Mouse (Mus musculus) embryonic stem cell, embryonic (primary cell): ENCODE data around the gene Mras.

Experiments used
- CTCF ChIA-PET, 4 experiments: fragments of 300-600 bp in 2 of 4; fragments of 350-600 bp in 2 of 4; sonication (Branson Sonifier 250); formaldehyde crosslinking; loops; one replicate each; lab custom pipeline; 2022; ENCODE audit warnings: inconsistent platforms in 2 of 4; lab: Charles Lee
- POLR2A ChIA-PET, 4 experiments: fragments of 300-600 bp in 2 of 4; fragments of 350-600 bp in 2 of 4; sonication (Branson Sonifier 250); formaldehyde crosslinking; loops; one replicate each; lab custom pipeline; 2022; ENCODE audit warnings: antibody characterized with exemption in 4 of 4, inconsistent platforms in 1 of 4; lab: Charles Lee

Gene Mras

GRCm38 (mm10) chr9:99430806-99431205, 6.4 kb downstream of the Mras start:
- POLR2A ChIA-PET, result interaction anchor here in 2 of 4 experiments (1.3 to 22.8 kb wide), 5 partner anchors 9 to 187 kb away, joined by 3 to 395 read pairs (median 3); partner anchors contain the start of gene Esyt3 (in 1 of the 2)

DNA sequence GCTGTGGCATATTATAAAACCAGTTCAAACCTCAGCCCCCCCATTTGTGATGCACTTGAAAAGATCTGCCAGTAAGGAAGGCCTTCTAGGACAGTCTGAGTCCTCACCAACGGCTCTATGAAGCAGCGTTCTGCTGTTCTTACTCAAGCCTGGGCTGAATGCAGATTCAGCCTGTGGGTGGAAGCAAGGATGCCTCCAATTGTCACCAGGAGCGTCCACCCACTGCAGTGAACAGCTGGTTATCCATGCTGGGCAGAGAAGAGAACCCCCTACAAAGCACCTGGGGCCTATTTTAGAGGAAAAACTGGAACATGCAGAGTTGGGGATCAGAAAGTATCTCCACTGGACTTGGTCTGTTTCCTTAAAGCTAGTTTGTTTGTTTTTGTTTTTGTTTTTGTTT, 7.3 kb downstream of the Mras start:
- ChIA-PET POLR2A (interaction anchor here in 2 of 4 experiments (1.3 to 22.8 kb wide), 4 partner anchors 8 to 144 kb away, joined by 3 to 395 read pairs (median 34); partner anchors contain the start of gene Esyt3 (in 1 of the 2)), CTCF (interaction anchor here in 1 of 4 experiments (1.1 kb wide), 1 partner anchor 15 kb away, joined by 3 read pairs; no protein-coding TSS in a partner anchor)

More at GRCm38 (mm10) chr9:99430806-99431205, 6.4 kb downstream of the Mras start:
- CTCF ChIA-PET, result interaction anchor here in 2 of 4 experiments (0.8 to 1.1 kb wide), 2 partner anchors 9 to 14 kb away, joined by 3 to 11 read pairs; no protein-coding TSS in a partner anchor

- ChIA-PET CTCF (no interaction called here), POLR2A (interaction anchor here in 2 of 4 experiments (0.9 to 22.8 kb wide), 6 partner anchors 2 to 443 kb away, joined by 3 to 395 read pairs (median 16); partner anchors contain the start of genes Mras (in 2 of the 2) and Faim (in 1 of the 2))
These were observed 8.4 kb downstream of the Mras start for GRCm38 (mm10) chr9:99428601-99429331.

- ChIA-PET CTCF (interaction anchor here in 3 of 4 experiments (0.7 to 2.0 kb wide), 6 partner anchors 9 to 460 kb away, joined by 3 to 21 read pairs (median 8); partner anchors contain the start of gene Nme9 (in 1 of the 3)), POLR2A (interaction anchor here in 3 of 4 experiments (0.6 to 22.8 kb wide), 13 partner anchors 5 to 439 kb away, joined by 3 to 395 read pairs (median 8); partner anchors contain the start of genes Mras (in 2 of the 3), Faim (in 1 of the 3) and Nme9 (in 1 of the 3))
These were observed 11.9 kb downstream of the Mras start for GRCm38 (mm10) chr9:99425262-99425661.

DNA sequence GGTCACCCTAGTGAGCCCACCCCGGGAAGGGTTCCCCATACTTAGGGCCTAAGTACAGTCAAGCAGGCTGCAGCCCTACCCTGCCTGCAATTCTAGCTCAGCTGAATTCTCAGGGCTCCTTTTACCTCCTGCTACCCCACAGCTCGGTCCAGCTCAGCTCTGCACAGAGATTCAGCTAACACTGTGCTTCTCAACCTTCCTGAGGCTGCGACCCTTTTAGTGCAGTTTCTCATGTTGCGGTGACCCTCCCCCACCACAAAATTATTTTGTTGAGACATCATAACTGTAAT, 12.7 kb downstream of the Mras start:
- ChIA-PET CTCF (interaction anchor here in 3 of 4 experiments (0.6 to 1.5 kb wide), 3 partner anchors 11 to 48 kb away, joined by 3 to 4 read pairs (median 3); no protein-coding TSS in a partner anchor), POLR2A (interaction anchor here in 2 of 4 experiments (2.2 to 22.8 kb wide), 6 partner anchors 5 to 34 kb away, joined by 7 to 395 read pairs (median 20); partner anchors contain the start of genes Mras (in 1 of the 2) and Nme9 (in 1 of the 2))

- POLR2A ChIA-PET, result interaction anchor here in 3 of 4 experiments (1.0 to 22.8 kb wide), 9 partner anchors 5 to 141 kb away, joined by 4 to 395 read pairs (median 24); partner anchors contain the start of genes Mras (in 2 of the 3) and Nme9 (in 1 of the 3)
- CTCF ChIA-PET, result interaction anchor here (0.6 to 1.6 kb wide), 4 partner anchors 12 to 26 kb away, joined by 3 to 6 read pairs (median 3); no protein-coding TSS in a partner anchor
These were observed 13.2 kb downstream of the Mras start for GRCm38 (mm10) chr9:99423692-99424573.

DNA sequence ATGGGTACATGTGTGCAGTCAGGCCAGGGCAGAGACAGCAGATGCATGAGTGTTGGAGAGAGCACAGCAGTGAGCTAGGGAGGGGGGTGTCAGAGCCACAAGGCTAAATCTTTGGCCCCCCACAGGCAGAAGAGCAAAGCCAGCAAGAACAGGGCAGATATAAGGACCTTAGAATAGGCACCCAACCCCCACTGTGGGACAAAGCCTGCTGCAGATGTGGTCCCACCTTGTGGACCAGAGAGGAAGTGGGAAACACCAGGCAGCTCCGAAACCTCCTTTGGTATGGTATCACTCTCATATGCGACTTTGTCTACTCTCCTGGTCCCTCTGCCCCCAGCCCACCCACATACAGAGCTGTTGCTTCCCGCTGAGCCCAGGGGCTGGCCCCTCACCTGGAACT, 15.3 kb downstream of the Mras start:
- CTCF ChIA-PET, result interaction anchor here (0.6 to 2.0 kb wide), 10 partner anchors 9 to 442 kb away, joined by 3 to 11 read pairs (median 3); partner anchors contain the start of gene Mras (in 1 of the 4)
- POLR2A ChIA-PET, result interaction anchor here (0.6 to 22.8 kb wide), 32 partner anchors 3 to 1126 kb away, joined by 3 to 395 read pairs (median 4); partner anchors contain the start of genes Armc8 (in 2 of the 4), Esyt3 (in 2 of the 4), Mras (in 2 of the 4) and Cep70 (in 1 of the 4)

- POLR2A ChIA-PET, result interaction anchor here (0.6 to 22.8 kb wide), 35 partner anchors 1 to 360 kb away, joined by 3 to 395 read pairs (median 5); partner anchors contain the start of genes Esyt3 (in 2 of the 4), Mras (in 2 of the 4), Armc8 (in 1 of the 4) and Cep70 (in 1 of the 4)
- CTCF ChIA-PET, result interaction anchor here in 3 of 4 experiments (0.6 to 1.9 kb wide), 6 partner anchors 18 to 977 kb away, joined by 3 to 7 read pairs (median 3); no protein-coding TSS in a partner anchor
These were observed 17.1 kb downstream of the Mras start for GRCm38 (mm10) chr9:99419951-99420701.

DNA sequence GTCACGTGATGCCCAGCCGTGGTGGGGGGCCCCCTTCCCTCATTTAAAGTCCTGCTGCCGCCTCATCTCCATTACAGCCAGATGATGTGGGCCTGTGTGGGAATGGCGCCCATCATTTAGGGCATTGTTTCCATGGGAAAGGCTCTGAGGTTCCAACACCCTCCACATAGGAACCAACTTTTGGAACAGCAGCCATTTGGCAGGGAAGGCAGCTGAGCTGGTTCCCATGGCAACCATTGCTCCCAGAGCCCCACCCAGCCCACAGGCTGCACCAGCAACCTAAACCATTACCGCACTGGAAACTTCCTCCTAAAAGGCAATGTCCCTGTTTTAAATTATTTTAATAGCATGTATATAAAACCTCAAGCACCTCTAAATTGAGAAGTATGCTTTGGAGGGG, 18.8 kb downstream of the Mras start:
- ChIA-PET CTCF (interaction anchor here in 1 of 4 experiments (1.1 to 1.3 kb wide), 2 partner anchors 32 kb away, joined by 3 to 4 read pairs; no protein-coding TSS in a partner anchor), POLR2A (interaction anchor here in 3 of 4 experiments (0.6 to 20.7 kb wide), 17 partner anchors 9 to 175 kb away, joined by 3 to 395 read pairs (median 5); partner anchors contain the start of genes Cep70 (in 1 of the 3), Esyt3 (in 1 of the 3) and Mras (in 1 of the 3))

DNA sequence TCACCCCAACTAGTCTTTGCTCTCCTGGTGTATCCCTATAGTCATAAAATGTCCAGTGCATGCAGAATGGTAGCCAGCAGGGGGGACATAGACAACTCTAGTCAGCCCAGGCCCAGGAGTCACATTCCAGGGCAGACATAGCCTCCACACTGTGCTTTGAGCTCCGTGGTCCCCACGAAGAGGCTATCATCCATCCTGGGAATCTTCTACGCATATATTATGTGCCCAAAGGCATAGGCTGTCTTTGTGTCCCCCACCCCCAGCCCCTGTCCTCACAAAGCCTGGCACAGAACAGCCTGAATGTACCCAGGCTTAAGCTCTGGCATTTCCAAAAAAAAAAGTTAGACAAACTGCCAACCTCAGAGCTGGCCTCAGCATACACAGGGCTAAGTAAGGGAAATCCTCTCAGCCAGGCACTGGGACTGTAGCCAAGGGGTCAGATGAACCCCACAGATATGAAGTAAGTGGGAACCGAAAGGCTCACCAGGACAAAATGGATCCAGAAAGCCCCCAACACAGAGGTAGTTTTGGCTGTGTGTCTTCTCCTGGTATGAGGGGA, 19.8 kb downstream of the Mras start:
- POLR2A ChIA-PET, result interaction anchor here in 3 of 4 experiments (0.5 to 20.7 kb wide), 23 partner anchors 8 to 174 kb away, joined by 3 to 395 read pairs (median 5); partner anchors contain the start of genes Esyt3 (in 2 of the 3), Cep70 (in 1 of the 3) and Mras (in 1 of the 3)
- CTCF ChIA-PET, result interaction anchor here in 3 of 4 experiments (0.7 to 1.4 kb wide), 4 partner anchors 28 to 33 kb away, joined by 3 to 5 read pairs (median 4); no protein-coding TSS in a partner anchor

- POLR2A ChIA-PET, result interaction anchor here in 3 of 4 experiments (1.1 to 20.7 kb wide), 14 partner anchors 9 to 173 kb away, joined by 3 to 395 read pairs (median 8); partner anchors contain the start of genes Esyt3 (in 1 of the 3) and Mras (in 1 of the 3)
- CTCF ChIA-PET, result interaction anchor here in 2 of 4 experiments (0.6 to 1.4 kb wide), 3 partner anchors 9 to 33 kb away, joined by 3 to 11 read pairs (median 5); no protein-coding TSS in a partner anchor
These were observed 20.4 kb downstream of the Mras start for GRCm38 (mm10) chr9:99416809-99417208.

DNA sequence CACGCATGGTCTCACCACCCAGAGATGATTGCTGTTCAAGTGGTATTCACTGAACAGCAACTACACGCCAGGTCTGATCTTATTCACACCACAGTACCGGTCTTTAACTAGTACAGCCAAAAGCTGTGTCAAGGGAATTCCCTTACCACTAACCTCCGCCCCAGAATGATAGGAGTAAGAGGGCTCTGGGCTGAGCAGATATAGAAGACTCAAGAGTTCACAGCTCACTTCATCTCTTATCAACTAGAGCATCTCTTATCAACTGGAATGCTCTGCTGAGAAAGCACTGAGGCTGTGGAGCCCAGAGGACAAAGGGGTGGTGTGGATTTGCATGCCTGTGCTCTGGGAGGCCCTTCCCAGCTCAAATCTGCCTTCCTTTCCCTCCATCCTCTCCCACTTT, 25.4 kb downstream of the Mras start:
- ChIA-PET CTCF (interaction anchor here in 1 of 4 experiments (0.5 kb wide), 1 partner anchor 23 kb away, joined by 4 read pairs; no protein-coding TSS in a partner anchor), POLR2A (interaction anchor here in 2 of 4 experiments (1.1 to 20.7 kb wide), 7 partner anchors 8 to 19 kb away, joined by 5 to 395 read pairs (median 7); partner anchors contain the start of gene Mras (in 1 of the 2))

- CTCF ChIA-PET, result no interaction called here
- POLR2A ChIA-PET, result interaction anchor here in 2 of 4 experiments (0.9 to 20.7 kb wide), 8 partner anchors 8 to 19 kb away, joined by 3 to 395 read pairs (median 6); partner anchors contain the start of gene Mras (in 1 of the 2)
These were observed 26.1 kb downstream of the Mras start for GRCm38 (mm10) chr9:99411093-99411492.

- CTCF ChIA-PET, result no interaction called here
- POLR2A ChIA-PET, result interaction anchor here in 1 of 4 experiments (0.5 to 20.7 kb wide), 4 partner anchors 9 to 286 kb away, joined by 3 to 395 read pairs (median 4); partner anchors contain the start of gene Mras
These were observed 27.9 kb downstream of the Mras start for GRCm38 (mm10) chr9:99409280-99409679.

- CTCF ChIA-PET, result interaction anchor here in 1 of 4 experiments (1.4 kb wide), 1 partner anchor 25 kb away, joined by 4 read pairs; no protein-coding TSS in a partner anchor
- POLR2A ChIA-PET, result interaction anchor here (0.6 to 6.6 kb wide), 24 partner anchors 7 to 230 kb away, joined by 3 to 67 read pairs (median 4); no protein-coding TSS in a partner anchor
These were observed 35.8 kb downstream of the Mras start for GRCm38 (mm10) chr9:99401288-99401974.
